Mouse (Mus musculus) embryonic stem cell, embryonic (primary cell): ENCODE data around the gene Smox.

ENCODE experiments used
- CTCF ChIA-PET, 4 experiments: fragments of 300-600 bp in 2 of 4; fragments of 350-600 bp in 2 of 4; sonication (Branson Sonifier 250); formaldehyde crosslinking; loops; one replicate each; lab custom pipeline; 2022; ENCODE audit warnings: inconsistent platforms in 2 of 4; lab: Charles Lee
- POLR2A ChIA-PET, 4 experiments: fragments of 300-600 bp in 2 of 4; fragments of 350-600 bp in 2 of 4; sonication (Branson Sonifier 250); formaldehyde crosslinking; loops; one replicate each; lab custom pipeline; 2022; ENCODE audit warnings: antibody characterized with exemption in 4 of 4, inconsistent platforms in 1 of 4; lab: Charles Lee

The Smox gene

DNA sequence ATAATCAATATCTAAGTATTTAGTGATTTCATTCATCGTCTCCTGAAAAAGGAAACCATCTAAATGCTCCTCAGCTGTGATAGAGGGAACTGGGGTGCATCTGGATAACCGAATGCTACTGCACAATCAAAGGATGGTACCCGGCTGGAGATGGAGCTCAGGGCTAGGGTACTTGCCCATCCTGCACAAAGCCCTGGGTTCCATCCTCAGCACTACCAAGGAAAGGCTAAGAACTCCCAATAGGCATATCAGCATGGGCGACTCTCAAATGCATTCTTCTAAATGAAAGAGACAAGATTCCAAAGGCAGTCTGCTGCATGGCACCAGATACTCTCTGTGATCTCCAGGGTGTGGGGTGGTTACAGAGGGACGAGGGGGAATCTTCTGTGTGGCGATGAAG is 13.4 kb upstream of the Smox start:
- POLR2A ChIA-PET = interaction anchor here in 1 of 4 experiments (0.6 kb wide), 2 partner anchors 20 to 61 kb away, joined by 3 to 6 read pairs; no protein-coding TSS in a partner anchor
- CTCF ChIA-PET = interaction anchor here in 1 of 4 experiments (0.7 kb wide), 1 partner anchor 67 kb away, joined by 4 read pairs; no protein-coding TSS in a partner anchor

DNA sequence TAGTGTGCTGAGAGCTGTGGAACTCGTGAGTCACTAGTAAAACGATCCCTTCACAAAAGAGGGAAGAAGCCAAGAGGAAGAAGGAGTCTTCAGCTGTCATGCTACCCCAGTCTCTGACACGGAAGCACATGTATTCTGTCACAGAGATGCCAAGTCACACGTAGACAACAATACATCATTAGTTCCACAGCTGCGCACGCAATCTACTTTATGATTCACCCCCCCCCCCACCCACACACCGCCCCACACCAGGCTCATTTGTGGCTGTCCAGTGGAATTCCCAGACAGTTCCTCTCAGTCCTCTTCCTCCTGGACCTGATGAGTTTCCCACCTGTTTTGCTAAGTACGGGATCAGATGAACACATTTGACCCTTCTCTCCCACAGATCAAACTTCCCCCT is 12.9 kb upstream of the Smox start:
- ChIA-PET POLR2A (no interaction called here), CTCF (no interaction called here)

DNA sequence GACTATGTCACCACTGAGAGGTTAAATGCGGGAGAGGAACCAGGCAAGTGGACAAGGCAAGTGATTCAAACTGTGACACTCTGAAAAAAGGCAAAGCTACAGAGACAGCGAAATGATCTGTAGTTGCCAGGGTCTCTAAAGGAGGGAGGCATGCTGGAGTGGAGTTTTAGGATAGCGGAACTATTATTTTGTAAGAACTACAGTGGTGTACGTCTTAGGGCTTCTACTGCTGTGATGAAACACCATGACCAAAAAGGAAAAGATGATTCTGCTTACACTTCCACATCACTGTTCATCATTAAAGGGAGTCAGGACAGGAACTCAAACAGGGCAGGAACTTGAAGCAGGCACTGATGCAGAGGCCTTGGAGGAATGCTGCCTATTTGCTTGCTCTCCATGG is 12.4 kb upstream of the Smox start:
- CTCF ChIA-PET = no interaction called here
- POLR2A ChIA-PET = no interaction called here

DNA sequence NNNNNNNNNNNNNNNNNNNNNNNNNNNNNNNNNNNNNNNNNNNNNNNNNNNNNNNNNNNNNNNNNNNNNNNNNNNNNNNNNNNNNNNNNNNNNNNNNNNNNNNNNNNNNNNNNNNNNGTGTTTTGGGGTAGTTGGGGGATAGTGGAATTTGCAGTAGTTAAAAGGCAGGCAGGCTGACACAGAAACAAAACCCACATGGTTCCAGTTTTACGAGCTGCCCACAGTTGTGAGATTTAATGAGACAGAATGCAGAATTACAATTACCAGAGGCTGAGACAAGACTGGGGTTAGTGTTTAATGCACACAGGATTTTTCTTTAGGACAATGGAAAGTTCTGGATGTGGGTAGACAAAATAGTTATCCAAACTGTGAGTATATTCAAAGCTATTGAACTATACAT is 9.6 kb upstream of the Smox start:
- ChIA-PET POLR2A (no interaction called here), CTCF (no interaction called here)

DNA sequence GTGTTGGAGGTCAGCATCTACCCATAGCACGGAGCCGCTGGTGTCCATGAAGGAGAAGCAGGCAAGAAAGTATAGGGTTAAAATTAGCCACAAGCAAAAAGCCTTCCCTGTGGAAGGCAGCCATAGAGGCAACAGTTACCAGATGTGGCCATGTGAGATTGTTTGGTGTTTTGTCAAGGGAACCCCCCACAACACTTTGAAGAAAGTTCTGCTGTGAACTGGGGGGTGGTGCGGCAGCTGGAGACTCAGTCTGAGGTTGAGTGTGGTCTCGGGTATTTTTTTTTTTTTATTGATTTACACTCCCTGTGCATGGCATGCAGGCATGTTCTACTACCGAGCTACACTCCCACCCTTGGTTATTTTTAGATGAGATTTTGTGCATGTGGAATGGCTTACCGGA is 8.8 kb upstream of the Smox start:
- ChIA-PET POLR2A (no interaction called here), CTCF (no interaction called here)

DNA sequence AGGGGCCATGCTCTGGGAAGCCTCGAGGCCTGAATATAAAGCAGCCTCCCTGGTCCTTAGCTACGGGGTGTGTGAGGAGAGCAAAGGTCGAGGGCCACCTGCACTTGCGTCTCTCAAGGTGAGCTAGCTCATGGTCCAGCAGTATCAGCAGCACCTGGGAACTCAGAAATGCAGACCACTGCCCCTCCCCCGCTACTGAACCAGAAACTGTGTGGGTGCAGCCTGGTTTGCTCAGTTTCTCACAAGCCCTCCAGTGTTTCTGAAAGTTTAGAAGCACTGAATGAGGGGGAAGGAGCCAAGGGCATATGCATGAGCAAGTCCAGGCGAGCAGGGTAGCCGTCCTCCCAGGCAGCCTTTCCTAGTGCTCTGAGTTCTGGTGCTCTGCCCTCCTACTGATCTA is 7.7 kb upstream of the Smox start:
- POLR2A ChIA-PET = interaction anchor here in 1 of 4 experiments (0.8 kb wide), 1 partner anchor 17 kb away, joined by 4 read pairs; no protein-coding TSS in a partner anchor
- CTCF ChIA-PET = interaction anchor here in 1 of 4 experiments (1.3 kb wide), 1 partner anchor 62 kb away, joined by 4 read pairs; no protein-coding TSS in a partner anchor

DNA sequence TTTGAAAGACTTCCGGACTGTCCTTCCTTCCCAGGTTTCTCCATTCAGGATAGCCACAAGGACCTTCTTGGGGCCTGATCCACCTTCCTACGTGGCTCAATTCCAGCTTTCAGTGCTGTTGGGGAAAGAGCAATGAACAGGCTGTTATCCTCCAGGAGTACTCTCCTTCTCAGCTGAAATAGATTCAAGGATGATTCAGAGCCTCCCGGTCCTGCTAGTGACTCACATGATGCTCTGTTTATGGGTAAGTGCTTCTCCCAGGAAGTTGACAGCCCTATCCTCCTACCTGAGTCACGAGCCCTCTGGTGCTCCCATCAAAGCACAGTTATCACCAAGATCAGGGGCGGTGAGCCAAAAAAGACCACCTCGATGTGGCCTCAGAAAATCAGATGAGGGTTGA is 7.1 kb upstream of the Smox start:
- CTCF ChIA-PET = interaction anchor here in 1 of 4 experiments (1.3 kb wide), 1 partner anchor 62 kb away, joined by 4 read pairs; no protein-coding TSS in a partner anchor
- POLR2A ChIA-PET = interaction anchor here in 1 of 4 experiments (0.8 kb wide), 1 partner anchor 16 kb away, joined by 4 read pairs; no protein-coding TSS in a partner anchor

DNA sequence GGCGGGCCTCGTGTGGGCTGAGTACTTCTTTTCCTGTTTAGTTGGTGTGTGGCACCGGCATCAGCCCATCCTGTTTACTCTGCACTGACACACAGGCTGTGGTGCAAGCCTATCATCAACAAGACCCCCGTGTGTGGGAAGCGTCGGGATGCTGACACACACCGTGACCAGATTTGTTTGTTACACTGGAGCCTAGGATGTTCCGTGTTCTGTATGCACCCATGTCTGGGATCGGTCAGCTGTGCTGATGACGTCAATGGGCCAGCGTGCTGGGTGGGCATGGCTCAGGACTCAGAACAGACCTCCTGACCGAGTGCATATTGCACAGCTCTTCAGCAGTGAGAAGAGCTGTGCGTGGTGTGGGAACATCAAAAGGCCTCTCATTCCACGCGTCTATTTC is 6.2 kb upstream of the Smox start:
- POLR2A ChIA-PET = no interaction called here
- CTCF ChIA-PET = interaction anchor here in 1 of 4 experiments (1.1 to 1.2 kb wide), 2 partner anchors 25 to 61 kb away, joined by 4 read pairs; no protein-coding TSS in a partner anchor

DNA sequence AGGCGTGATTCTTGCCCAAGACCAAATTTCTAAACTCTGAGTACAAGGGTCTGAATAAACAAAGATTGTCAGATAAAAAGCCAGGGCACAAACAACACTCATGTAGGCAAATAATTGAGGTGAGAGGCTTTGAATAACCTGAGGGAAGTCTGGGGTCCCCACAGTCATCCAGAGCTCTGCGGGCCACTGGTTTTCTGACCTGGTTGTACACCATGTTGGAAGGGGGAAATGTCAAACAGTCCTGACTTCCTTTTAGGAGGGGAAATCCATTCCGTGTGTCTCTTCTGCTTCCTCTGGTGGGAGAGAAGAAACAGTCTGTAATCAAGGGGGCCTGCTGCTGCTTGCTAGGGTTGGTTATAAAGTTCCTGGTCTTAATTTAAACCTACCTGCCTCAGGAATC is 5.2 kb upstream of the Smox start:
- POLR2A ChIA-PET = no interaction called here
- CTCF ChIA-PET = no interaction called here

DNA sequence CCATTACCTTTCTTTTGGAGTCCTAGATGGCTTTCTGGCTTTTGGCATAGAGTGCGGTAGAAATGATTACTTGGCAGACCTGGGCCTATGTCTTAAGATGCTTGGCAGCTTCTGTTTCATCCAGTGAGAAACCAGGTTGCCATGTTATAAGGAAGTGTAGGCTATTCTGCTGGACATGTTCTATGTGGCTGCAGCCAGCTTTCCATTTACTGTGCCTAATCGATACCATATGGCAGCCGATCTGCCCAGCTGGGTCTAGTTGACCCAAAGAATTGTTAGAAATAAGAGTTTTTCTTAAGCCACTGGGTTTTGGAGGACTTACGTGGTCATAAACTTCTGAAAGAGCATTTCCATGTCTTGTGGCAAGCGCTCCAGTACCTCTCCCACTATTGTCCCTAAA is 4.0 kb upstream of the Smox start:
- CTCF ChIA-PET = no interaction called here
- POLR2A ChIA-PET = no interaction called here

DNA sequence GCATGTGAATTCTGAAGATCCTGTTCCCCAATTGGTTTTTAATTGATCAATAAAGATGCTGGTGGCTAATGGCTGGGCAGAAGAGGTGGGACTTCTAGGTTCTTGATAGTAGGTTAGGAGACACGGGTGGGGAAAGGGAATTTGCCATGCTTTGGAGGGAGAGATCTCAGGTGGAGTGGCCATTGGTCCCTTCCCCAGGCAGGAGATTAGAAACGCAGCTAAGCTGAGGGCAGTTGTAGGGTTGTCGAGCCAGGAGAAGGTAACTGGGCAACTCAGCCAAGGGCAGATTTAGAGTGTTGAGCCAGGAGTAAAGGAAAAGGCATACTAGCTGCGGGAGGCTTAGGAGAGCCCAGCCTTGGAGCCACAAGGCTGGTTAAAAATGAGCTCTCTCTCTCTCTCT is 3.0 kb upstream of the Smox start:
- CTCF ChIA-PET = interaction anchor here in 2 of 4 experiments (0.6 to 0.8 kb wide), 2 partner anchors 10 to 42 kb away, joined by 3 read pairs; no protein-coding TSS in a partner anchor
- POLR2A ChIA-PET = no interaction called here

DNA sequence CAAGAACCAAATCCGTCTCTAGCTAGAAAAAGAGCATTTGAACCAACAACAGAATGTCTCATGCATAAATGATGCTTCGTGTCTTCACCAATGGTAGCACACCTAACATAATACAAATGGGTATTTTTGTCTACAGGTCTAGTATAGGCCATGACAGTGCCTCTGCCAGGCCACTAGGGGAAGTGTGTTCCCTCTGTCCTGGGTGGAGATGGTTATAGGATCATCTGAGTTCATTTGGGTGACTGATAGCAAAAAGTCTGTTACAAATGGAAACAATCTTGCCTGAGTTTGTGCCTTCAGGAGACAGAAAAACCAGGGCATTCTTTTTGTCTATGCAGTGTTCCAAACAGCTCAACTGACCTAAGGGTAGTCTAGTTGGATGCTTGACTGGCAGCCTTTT is 2.4 kb upstream of the Smox start:
- POLR2A ChIA-PET = interaction anchor here in 1 of 4 experiments (0.6 kb wide), 1 partner anchor 30 kb away, joined by 7 read pairs; no protein-coding TSS in a partner anchor
- CTCF ChIA-PET = interaction anchor here in 1 of 4 experiments (0.8 kb wide), 1 partner anchor 42 kb away, joined by 3 read pairs; no protein-coding TSS in a partner anchor

DNA sequence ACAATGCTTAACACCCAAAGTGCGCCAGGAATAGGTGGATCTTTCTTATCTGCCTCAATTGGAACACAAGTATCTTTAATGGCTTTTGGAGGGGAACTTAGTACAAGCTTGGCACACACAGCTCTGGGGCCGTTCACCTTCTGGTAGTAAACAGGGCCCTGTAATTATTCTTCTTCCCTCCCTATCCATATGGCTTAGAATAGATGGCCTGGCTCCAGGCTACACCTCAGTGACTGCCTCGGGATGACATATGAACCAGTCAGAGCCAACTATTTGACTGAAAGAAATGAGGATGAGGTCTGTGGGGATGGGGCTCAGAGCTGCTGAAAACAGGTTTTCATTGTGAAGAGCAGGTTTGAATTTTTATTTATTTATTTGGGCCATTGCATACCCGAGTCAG is 1.7 kb upstream of the Smox start:
- ChIA-PET POLR2A (interaction anchor here in 1 of 4 experiments (0.6 kb wide), 1 partner anchor 31 kb away, joined by 7 read pairs; no protein-coding TSS in a partner anchor), CTCF (interaction anchor here in 1 of 4 experiments (0.6 kb wide), 1 partner anchor 1224 kb away, joined by 3 read pairs; no protein-coding TSS in a partner anchor)

DNA sequence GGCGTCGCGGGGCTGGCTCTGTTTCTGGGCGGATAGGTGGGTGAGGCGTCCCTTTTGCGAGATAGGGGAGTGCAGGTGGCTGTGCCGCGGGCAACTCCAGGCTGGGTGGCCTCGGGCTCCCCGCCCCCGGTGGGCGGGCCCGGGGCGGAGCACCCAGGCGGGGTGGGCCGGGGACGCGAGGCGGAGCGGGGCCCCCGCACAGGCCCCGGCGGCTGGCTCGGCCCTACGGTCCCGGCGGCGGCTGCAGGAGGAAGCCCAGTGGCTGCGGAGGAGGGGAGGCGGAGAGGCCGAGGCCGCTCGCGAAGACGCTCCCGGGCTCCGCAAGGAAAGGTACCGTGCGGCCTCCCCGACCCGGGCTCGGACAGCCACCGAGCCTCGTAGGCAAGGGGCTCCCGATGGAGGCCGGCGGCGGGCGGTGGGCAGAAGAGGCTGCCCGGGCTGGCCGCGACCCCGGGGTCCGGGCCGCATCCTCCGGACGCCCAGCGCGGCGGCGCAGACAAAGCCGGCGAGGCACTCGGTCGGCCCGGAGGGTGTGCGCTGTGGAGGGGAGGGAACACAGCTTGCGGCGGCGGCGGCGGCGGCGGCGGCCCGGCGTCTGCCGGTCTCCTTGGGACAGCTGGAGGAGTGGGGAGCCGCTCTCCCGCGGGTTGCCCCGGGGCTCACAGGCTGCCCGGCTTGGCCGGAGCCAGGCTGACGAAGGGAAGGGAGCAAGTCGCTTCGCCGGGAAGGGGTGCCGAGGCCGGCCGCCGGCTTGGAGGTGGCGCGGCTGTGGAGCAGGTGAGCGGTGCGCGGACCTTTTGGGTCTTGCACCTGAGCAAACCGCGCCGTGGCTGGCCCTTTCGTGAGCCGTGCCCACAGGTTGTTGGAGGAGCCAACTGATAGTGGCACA is 655 bp downstream of the Smox start:
- CTCF ChIA-PET = interaction anchor here in 2 of 4 experiments (0.5 to 0.7 kb wide), 3 partner anchors 23 to 1000 kb away, joined by 3 read pairs; no protein-coding TSS in a partner anchor
- POLR2A ChIA-PET = interaction anchor here in 3 of 4 experiments (0.7 to 1.2 kb wide), 5 partner anchors 9 to 19 kb away, joined by 3 read pairs; no protein-coding TSS in a partner anchor

DNA sequence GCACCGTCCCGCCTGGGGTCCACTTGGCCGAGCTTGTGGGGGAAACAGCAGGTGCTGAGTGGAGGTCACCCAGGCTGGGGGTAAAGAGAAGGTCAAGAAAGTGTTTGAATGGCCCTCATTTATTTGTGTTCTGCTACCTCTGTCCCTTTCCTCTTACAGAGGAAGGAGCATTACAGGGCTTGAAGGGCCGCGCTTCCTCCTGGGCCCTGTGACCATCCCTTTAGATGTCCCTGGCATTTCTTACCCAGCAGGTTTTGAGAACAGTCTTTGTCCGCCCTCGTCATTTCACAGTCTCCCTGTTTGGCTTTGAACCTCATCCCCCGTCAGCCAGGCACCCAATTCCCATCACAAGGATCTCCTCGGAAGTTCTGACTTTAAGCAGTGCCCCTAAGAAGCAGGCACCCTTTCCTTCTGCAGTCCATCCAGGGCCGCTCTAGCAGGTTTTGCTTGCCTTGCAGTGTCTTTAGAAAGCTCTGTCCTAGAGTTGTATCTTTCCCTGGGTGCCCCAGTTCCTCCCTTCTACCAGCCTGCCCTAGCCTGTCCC is 1.4 kb downstream of the Smox start:
- ChIA-PET CTCF (interaction anchor here in 1 of 4 experiments (0.7 kb wide), 1 partner anchor 436 kb away, joined by 3 read pairs; no protein-coding TSS in a partner anchor), POLR2A (interaction anchor here in 3 of 4 experiments (0.7 to 1.2 kb wide), 6 partner anchors 8 to 18 kb away, joined by 3 read pairs; no protein-coding TSS in a partner anchor)

DNA sequence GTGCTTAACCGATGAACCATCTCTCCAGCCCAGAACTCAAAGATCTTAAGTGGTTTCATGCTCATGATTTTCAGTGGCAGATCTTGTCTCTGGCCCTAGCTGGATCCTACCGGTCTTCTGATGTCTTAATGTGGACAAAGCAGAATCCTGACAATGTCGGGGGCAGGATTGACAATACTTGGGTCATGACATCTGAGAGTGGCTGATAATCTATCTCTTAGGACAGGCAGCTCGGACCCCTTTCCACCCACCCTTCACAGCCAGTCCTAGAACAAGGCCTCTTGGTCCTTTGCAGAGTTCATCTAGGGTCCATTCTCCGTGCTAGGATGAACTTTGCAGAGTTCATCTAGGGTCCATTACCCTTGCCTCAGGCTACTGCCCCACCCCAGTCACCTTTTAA is 2.1 kb downstream of the Smox start:
- ChIA-PET CTCF (interaction anchor here in 2 of 4 experiments (0.5 to 1.0 kb wide), 2 partner anchors 17 to 254 kb away, joined by 3 to 4 read pairs; no protein-coding TSS in a partner anchor), POLR2A (interaction anchor here in 3 of 4 experiments (1.0 to 2.1 kb wide), 3 partner anchors 8 to 17 kb away, joined by 3 to 8 read pairs (median 3); no protein-coding TSS in a partner anchor)

DNA sequence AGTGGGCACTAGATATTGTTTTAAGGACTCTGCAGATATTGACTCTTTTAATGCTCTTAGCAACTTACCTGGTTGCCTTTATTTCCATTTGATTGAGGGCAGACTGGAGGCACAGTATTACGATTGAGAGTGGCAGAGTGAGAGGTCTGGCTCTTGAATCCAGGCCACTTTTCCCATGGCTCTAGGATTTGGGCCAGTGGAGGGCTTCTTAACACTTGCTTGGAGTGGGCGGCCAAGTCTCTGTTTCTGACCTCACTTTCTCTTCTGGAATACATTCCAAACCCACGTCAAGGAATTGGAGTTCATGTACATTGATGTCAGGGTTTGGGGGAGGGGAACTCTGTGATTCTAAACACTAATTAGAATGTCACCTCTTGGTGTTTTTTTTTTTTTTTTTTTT is 4.0 kb downstream of the Smox start:
- ChIA-PET POLR2A (interaction anchor here in 3 of 4 experiments (0.6 to 2.1 kb wide), 4 partner anchors 15 to 735 kb away, joined by 3 to 8 read pairs (median 4); no protein-coding TSS in a partner anchor), CTCF (no interaction called here)

DNA sequence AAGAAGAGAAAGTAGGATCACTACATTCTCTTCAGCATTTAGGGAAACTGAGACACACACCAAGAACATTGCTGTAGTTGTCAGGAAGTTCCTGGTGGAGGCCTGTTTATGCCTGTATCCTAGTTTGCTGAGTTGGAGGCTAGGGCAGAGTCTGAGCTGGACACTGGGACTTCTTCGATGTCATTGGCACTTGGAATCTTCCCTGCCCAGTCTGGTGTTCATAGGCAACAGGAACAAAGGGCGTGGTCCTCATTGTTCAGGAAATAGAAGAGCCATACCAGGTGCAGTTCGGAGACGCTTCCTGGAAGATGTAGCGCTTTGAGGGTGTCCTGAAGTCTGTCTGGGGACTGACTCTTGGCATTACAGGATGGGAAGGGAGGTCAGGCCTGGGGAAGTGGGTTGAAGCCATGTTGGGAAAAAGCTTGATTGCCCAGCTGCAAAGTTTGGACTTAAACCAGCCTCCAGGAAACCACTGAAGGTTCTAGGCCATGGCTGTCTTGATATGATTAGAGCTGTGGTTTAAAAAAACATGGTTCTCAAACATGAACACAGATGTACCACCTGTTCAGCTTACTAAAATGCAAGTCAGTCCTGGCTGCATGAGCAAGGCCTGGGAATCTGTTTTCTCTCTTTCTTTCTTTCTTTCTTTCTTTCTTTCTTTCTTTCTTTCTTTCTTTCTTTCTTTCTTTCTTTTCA is 5.0 kb downstream of the Smox start:
- POLR2A ChIA-PET = interaction anchor here in 3 of 4 experiments (0.6 to 1.5 kb wide), 6 partner anchors 10 to 734 kb away, joined by 3 to 4 read pairs (median 3); partner anchors contain the start of gene Rnf24 (in 1 of the 3)

More for the DNA sequence above, 5.0 kb downstream of the Smox start:
- CTCF ChIA-PET = interaction anchor here in 2 of 4 experiments (1.4 to 1.9 kb wide), 2 partner anchors 34 to 49 kb away, joined by 3 to 4 read pairs; no protein-coding TSS in a partner anchor
